Comparison of ENCODE assay signal across 21 mouse cellular contexts in the genomic region with DNA sequence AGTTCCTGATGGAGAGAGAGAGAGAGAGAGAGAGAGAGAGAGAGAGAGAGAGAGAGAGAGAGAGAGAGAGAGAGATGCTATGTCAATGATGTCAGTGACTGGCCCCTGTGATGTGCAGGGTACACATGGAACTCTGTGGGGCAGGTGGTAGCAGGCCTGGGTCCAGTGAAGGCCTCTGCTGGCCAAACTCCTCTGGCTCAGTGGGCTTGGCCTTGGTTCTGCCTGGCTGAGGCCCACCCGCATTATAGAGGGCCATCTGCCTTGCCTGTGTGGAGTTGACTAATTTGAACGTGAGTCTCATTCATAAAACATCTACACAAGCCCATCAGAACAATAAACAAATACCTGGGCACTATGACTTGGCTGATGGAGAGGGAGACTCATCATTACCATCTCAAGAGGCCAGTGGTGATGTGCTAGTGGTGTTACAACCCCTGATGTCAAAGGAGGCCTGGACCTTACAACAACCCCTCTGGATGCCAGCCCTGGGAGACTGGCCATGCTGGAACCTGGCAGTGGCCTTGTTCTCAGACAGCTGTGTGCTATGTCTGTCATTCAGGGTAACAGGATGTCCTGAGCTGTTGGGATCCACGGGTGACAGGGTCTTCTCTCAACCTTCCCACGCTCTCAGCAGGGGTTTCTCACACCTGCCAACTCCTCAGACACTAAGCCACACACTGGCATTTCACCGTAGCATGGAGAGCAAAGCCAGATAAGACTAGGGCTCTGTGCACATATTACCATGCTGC.
DNase-seq lines count a peak whose midpoint lies in the region; ATAC-seq lines count a peak whose summit lies in the region.
"Had no signal": no experiment of that assay in that cellular context is flagged by ENCODE, and none has a peak within 500 bp of the region (broad histone marks: within the 10 kb centered on the region; RNA-seq: fewer than 3 reads in every experiment).

No protein-coding gene starts in this region.

- ATAC-seq in cerebellum, adult (ENCODE audit: insufficient number of reproducible peaks, low FRiP score, low TSS enrichment): no peak
- 0 out of 2 replicates have a peak, but pooled peaks have one; percentile 31 for ATAC-seq in hindbrain, embryonic 15.5 days (ENCODE audit: low FRiP score, low read depth)
- ATAC-seq: CD4-positive, CD25-positive, alpha-beta regulatory T cell, adult 4 months; forebrain, embryonic 15.5 days had no signal

- H3K4me2 ChIP-seq in hindbrain, embryonic 15.5 days: no peak overlapping the region
- H3K4me2 ChIP-seq: embryonic facial prominence, embryonic 12.5 days; forebrain, embryonic 15.5 days; heart, embryonic 13.5 days; hindbrain, embryonic 13.5 days had no signal

- H3K27me3 ChIP-seq in hindbrain, embryonic 15.5 days: no peaks in the 10 kb centered on the region
- no peaks in the 10 kb centered on the region for H3K27me3 ChIP-seq in hindbrain, embryonic 10.5 days (ENCODE audit: insufficient read depth, poor library complexity, severe bottlenecking)
- H3K27me3 ChIP-seq: embryonic facial prominence, embryonic 12.5 days; forebrain, embryonic 15.5 days; heart, embryonic 13.5 days; hindbrain, embryonic 13.5 days had no signal

- H3K4me3 ChIP-seq in hindbrain, embryonic 15.5 days: no peak overlapping the region
- no peak overlapping the region for H3K4me3 ChIP-seq in hindbrain, embryonic 10.5 days
- H3K4me3 ChIP-seq: embryonic facial prominence, embryonic 12.5 days; forebrain, embryonic 15.5 days; heart, embryonic 13.5 days; hindbrain, embryonic 13.5 days had no signal

- no peak overlapping the region for H3K27ac ChIP-seq in hindbrain, embryonic 15.5 days (replicated peaks)
- no peak overlapping the region for H3K27ac ChIP-seq in hindbrain, embryonic 10.5 days
- H3K27ac ChIP-seq: embryonic facial prominence, embryonic 12.5 days; forebrain, embryonic 15.5 days; heart, embryonic 13.5 days; hindbrain, embryonic 13.5 days had no signal

- intact Hi-C loops in left cerebral cortex, postnatal 4 days (cut with DNase I): no loop called here
- intact Hi-C loops in left cerebral cortex, postnatal 10 days (cut with DNase I): no loop called here

- peak; percentile 15 for DNase-seq in cerebellum, adult 11 months
- no peak for DNase-seq in hindbrain, embryonic 10.5 days (ENCODE audit: low spot score)
- DNase-seq in left cerebral cortex, postnatal 4 days: peak; percentile 80
- no peak for DNase-seq in left cerebral cortex, postnatal 10 days (ENCODE audit: extremely low spot score in 1 of 2, low spot score in 2 of 2)
- peak; percentile 41 for DNase-seq in brain, adult 2 months (ENCODE audit: low read depth, low spot score)
- DNase-seq: adrenal gland, adult 8-10 months; adrenal gland, postnatal 36 days; B cell, adult 2 months; embryo, embryonic 11 days; gastrocnemius, postnatal 36 days; heart, adult 11 months; heart, postnatal 36 days; kidney, adult 11 months had no signal

- H3K4me1 ChIP-seq in hindbrain, embryonic 15.5 days (replicated peaks): peaks cover 36% of the 10 kb centered on the region
- H3K4me1 ChIP-seq in hindbrain, embryonic 10.5 days (replicated peaks): peaks cover 58% of the 10 kb centered on the region
- H3K4me1 ChIP-seq: embryonic facial prominence, embryonic 12.5 days had no signal

- H3K36me3 ChIP-seq in hindbrain, embryonic 15.5 days: no peaks in the 10 kb centered on the region
- H3K36me3 ChIP-seq in hindbrain, embryonic 10.5 days: peaks cover 2% of the 10 kb centered on the region; the same call in 1 of the 2 replicates
- H3K36me3 ChIP-seq: embryonic facial prominence, embryonic 12.5 days; forebrain, embryonic 15.5 days; G1E; heart, embryonic 13.5 days had no signal

- WGBS in hindbrain, embryonic 15.5 days: 75% methylated on average over 5 of the region's 5 CpGs
- WGBS in hindbrain, embryonic 10.5 days: 78% methylated on average over 5 of the region's 5 CpGs

- no peaks in the 10 kb centered on the region for H3K9me3 ChIP-seq in hindbrain, embryonic 15.5 days
- H3K9me3 ChIP-seq in hindbrain, embryonic 10.5 days: 0 out of 2 replicates have a peak, but pooled peaks cover 3% of the 10 kb centered on the region
- H3K9me3 ChIP-seq: embryonic facial prominence, embryonic 12.5 days; forebrain, embryonic 15.5 days; heart, embryonic 13.5 days; hindbrain, embryonic 13.5 days had no signal

- H3K9ac ChIP-seq in hindbrain, embryonic 15.5 days: no peak overlapping the region
- H3K9ac ChIP-seq: embryonic facial prominence, embryonic 12.5 days; forebrain, embryonic 15.5 days; heart, embryonic 13.5 days; hindbrain, embryonic 13.5 days had no signal

Comparison
In these comparisons a context has a peak if more than half of its experiments do, and no peak if none do; other contexts are left out.
1. DNase-seq: peak in cerebellum, adult 11 months (single experiment), left cerebral cortex, postnatal 4 days (single experiment) and brain, adult 2 months (single experiment); none in hindbrain, embryonic 10.5 days (single experiment) and left cerebral cortex, postnatal 10 days (0 of 2).